Mouse (Mus musculus) ovary, adult 18-20 months (tissue): ENCODE measurements around the gene Slc13a5.
A peak's percentile ranks its signal among the peaks of the same experiment; 100 is the strongest.

Source experiments
- DNase-seq: peaks from one replicate; pipeline ENCODE4 v3.0.0; 2022; ENCODE audit warnings: low spot score, mixed read lengths

Slc13a5 gene

GRCm38 (mm10) chr11:72266960-72267560 is at the start of gene Slc13a5:
Gene Slc13a5, minus strand, starts transcription at chr11:72267222.
- DNase-seq: no peak

- DNase-seq: no peak
Measured at GRCm38 (mm10) chr11:72314151-72314895, 47.3 kb upstream of the Slc13a5 start, which contains the start of gene Fbxo39. Gene Fbxo39, plus strand, starts transcription at chr11:72314444.

- no peak for DNase-seq
Measured at GRCm38 (mm10) chr11:72311355-72312001, 44.5 kb upstream of the Slc13a5 start.

GRCm38 (mm10) chr11:72310491-72310890 is 43.5 kb upstream of the Slc13a5 start:
- no peak for DNase-seq

- DNase-seq: no peak
Measured at GRCm38 (mm10) chr11:72308982-72309381, 42.0 kb upstream of the Slc13a5 start.

GRCm38 (mm10) chr11:72307461-72307860 is 40.4 kb upstream of the Slc13a5 start:
- no peak for DNase-seq

GRCm38 (mm10) chr11:72302230-72302629 is 35.2 kb upstream of the Slc13a5 start:
- no peak for DNase-seq

- peak; percentile 46 for DNase-seq
Measured at GRCm38 (mm10) chr11:72301334-72301733, 34.3 kb upstream of the Slc13a5 start, which contains the start of gene Xaf1. Gene Xaf1, plus strand, starts transcription at chr11:72301629.

GRCm38 (mm10) chr11:72293116-72293515 is 26.1 kb upstream of the Slc13a5 start:
- DNase-seq: no peak

GRCm38 (mm10) chr11:72287543-72287942 is 20.5 kb upstream of the Slc13a5 start:
- no peak for DNase-seq

GRCm38 (mm10) chr11:72287126-72287525 is 20.1 kb upstream of the Slc13a5 start:
- no peak for DNase-seq

- DNase-seq: no peak
Measured at GRCm38 (mm10) chr11:72286651-72287050, 19.6 kb upstream of the Slc13a5 start.

- no peak for DNase-seq
Measured at GRCm38 (mm10) chr11:72285971-72286480, 19.0 kb upstream of the Slc13a5 start.

GRCm38 (mm10) chr11:72284532-72285182 is 17.6 kb upstream of the Slc13a5 start:
- no peak for DNase-seq

- DNase-seq: no peak
Measured at GRCm38 (mm10) chr11:72283486-72284224, 16.6 kb upstream of the Slc13a5 start.

GRCm38 (mm10) chr11:72281852-72282400 is 14.9 kb upstream of the Slc13a5 start:
- no peak for DNase-seq

GRCm38 (mm10) chr11:72281143-72281851 is 14.3 kb upstream of the Slc13a5 start:
- no peak for DNase-seq

- no peak for DNase-seq
Measured at GRCm38 (mm10) chr11:72273341-72273740, 6.3 kb upstream of the Slc13a5 start.

GRCm38 (mm10) chr11:72271761-72272160 is 4.7 kb upstream of the Slc13a5 start:
- DNase-seq: no peak

GRCm38 (mm10) chr11:72266207-72266959 is 639 bp downstream of the Slc13a5 start:
- peak; percentile 51 for DNase-seq
